Mouse (Mus musculus) embryonic facial prominence, embryonic 15.5 days (tissue): ENCODE data around the gene Ssbp3. TPM values are rescaled to one million over a fixed set of nuclear protein-coding genes. Genes with fewer than 3 reads are reported as not detected.

ENCODE experiments used
- ATAC-seq: fragments of 200-750 bp; cut with Nextera tagmentation; 2 replicates; pipeline ENCODE4 v1.8.0; 2017; ENCODE audit warnings: low read depth, moderate TSS enrichment; ENCODE audit not compliant: insufficient number of reproducible peaks, low FRiP score, low TSS enrichment
- H3K27ac ChIP-seq: fragments of 300-500 bp; sonication (generic); replicated peaks from 2 replicates; pipeline ENCODE4 v1.5.1; 2015; ENCODE audit warnings: mild to moderate bottlenecking, inconsistent platforms
- H3K27me3 ChIP-seq: fragments of 300-500 bp; sonication (generic); 2 replicates; pipeline ENCODE4 v1.6.1; 2015; ENCODE audit warnings: inconsistent platforms
- H3K36me3 ChIP-seq: fragments of 300-500 bp; sonication (generic); 2 replicates; pipeline ENCODE4 v1.6.1; 2015; ENCODE audit warnings: mild to moderate bottlenecking, inconsistent platforms
- H3K4me1 ChIP-seq: fragments of 300-500 bp; sonication (generic); 2 replicates; pipeline ENCODE4 v1.6.1; 2015; ENCODE audit warnings: inconsistent platforms
- H3K4me2 ChIP-seq: fragments of 300-500 bp; sonication (generic); replicated peaks from 2 replicates; pipeline ENCODE4 v1.6.1; 2015; ENCODE audit warnings: mild to moderate bottlenecking, inconsistent platforms
- H3K4me3 ChIP-seq: fragments of 300-500 bp; sonication (generic); replicated peaks from 2 replicates; pipeline ENCODE4 v1.5.1; 2015; ENCODE audit warnings: mild to moderate bottlenecking, inconsistent platforms
- H3K9ac ChIP-seq: fragments of 300-500 bp; sonication (generic); 2 replicates; pipeline ENCODE4 v1.6.1; 2015; ENCODE audit warnings: inconsistent platforms
- H3K9me3 ChIP-seq: fragments of 300-500 bp; sonication (generic); replicated peaks from 2 replicates; pipeline ENCODE4 v1.6.1; 2016; ENCODE audit warnings: inconsistent platforms
- WGBS: fragments of 180-500 bp; shearing (Covaris S2); methylation state at CpG from one replicate; pipeline ENCODE4 v1.1.7; 2015; 5-methylcytosine and 5-hydroxymethylcytosine counted together
- polyA plus RNA-seq: library from polyadenylated mRNA; unstranded; fragments of >200 nt; fragmentation: Nextera tagmentation; extraction: Ambion mirVana; gene quantifications from 2 replicates; pipeline ENCODE4 v1.2.1, GENCODE M21; 2015

The Ssbp3 gene
- polyA plus RNA-seq, 1 experiment from 2014 or later: 136 TPM

- peak overlapping the region; percentile 55; the same call in 1 of the 2 replicates for H3K27ac ChIP-seq
- H3K4me1 ChIP-seq: peaks cover 97% of the 10 kb centered on the region
- no peak overlapping the region for H3K4me2 ChIP-seq
- no peaks in the 10 kb centered on the region for H3K36me3 ChIP-seq
- H3K4me3 ChIP-seq: no peak overlapping the region
- ATAC-seq: no peak
- no peaks in the 10 kb centered on the region for H3K27me3 ChIP-seq
- H3K9ac ChIP-seq: 0 out of 2 replicates have a peak overlapping the region, but pooled peaks have one; percentile 18
- 8% methylated on average over 6 of the region's 6 CpGs for WGBS
- H3K9me3 ChIP-seq: no peaks in the 10 kb centered on the region
Observed at GRCm38 (mm10) chr4:106977218-106977651, 66.7 kb downstream of the Ssbp3 start.

- Histone ChIP-seq H3K4me2 (no peak overlapping the region), H3K36me3 (no peaks in the 10 kb centered on the region), H3K9ac (no peak overlapping the region), H3K27ac (peak overlapping the region; percentile 24), H3K4me1 (peaks cover 97% of the 10 kb centered on the region), H3K4me3 (no peak overlapping the region), H3K9me3 (no peaks in the 10 kb centered on the region), H3K27me3 (no peaks in the 10 kb centered on the region)
- ATAC-seq: no peak
- 40% methylated on average over 8 of the region's 8 CpGs for WGBS
Observed at GRCm38 (mm10) chr4:106978376-106978775, 67.9 kb downstream of the Ssbp3 start.

GRCm38 (mm10) chr4:106980669-106981068, 70.2 kb downstream of the Ssbp3 start:
- H3K27ac ChIP-seq: peak overlapping the region; percentile 79
- no peak overlapping the region for H3K4me3 ChIP-seq
- 32% methylated on average over 7 of the region's 7 CpGs for WGBS
- no peak overlapping the region for H3K9ac ChIP-seq
- H3K27me3 ChIP-seq: no peaks in the 10 kb centered on the region
- H3K9me3 ChIP-seq: no peaks in the 10 kb centered on the region
- no peaks in the 10 kb centered on the region for H3K36me3 ChIP-seq
- 0 out of 2 replicates have a peak, but pooled peaks have one; percentile 53 for ATAC-seq
- peak overlapping the region; percentile 19; the same call in 1 of the 2 replicates for H3K4me2 ChIP-seq
- peaks cover 97% of the 10 kb centered on the region for H3K4me1 ChIP-seq

GRCm38 (mm10) chr4:106981385-106982103, 71.0 kb downstream of the Ssbp3 start:
- Histone ChIP-seq H3K36me3 (no peaks in the 10 kb centered on the region), H3K4me3 (no peak overlapping the region), H3K9me3 (no peaks in the 10 kb centered on the region), H3K9ac (no peak overlapping the region), H3K4me1 (peaks cover 97% of the 10 kb centered on the region), H3K27ac (peak overlapping the region; percentile 79), H3K27me3 (no peaks in the 10 kb centered on the region), H3K4me2 (no peak overlapping the region)
- no peak for ATAC-seq
- WGBS: 76% methylated on average over 7 of the region's 7 CpGs

- peaks cover 96% of the 10 kb centered on the region for H3K4me1 ChIP-seq
- 0 out of 2 replicates have a peak overlapping the region, but pooled peaks have one; percentile 11 for H3K27ac ChIP-seq
- H3K9ac ChIP-seq: no peak overlapping the region
- H3K27me3 ChIP-seq: no peaks in the 10 kb centered on the region
- no peak for ATAC-seq
- WGBS: 55% methylated on average over 4 of the region's 4 CpGs
- H3K9me3 ChIP-seq: no peaks in the 10 kb centered on the region
- H3K4me3 ChIP-seq: no peak overlapping the region
- no peak overlapping the region for H3K4me2 ChIP-seq
- no peaks in the 10 kb centered on the region for H3K36me3 ChIP-seq
Observed at GRCm38 (mm10) chr4:106982344-106983121, 72.0 kb downstream of the Ssbp3 start.

- WGBS: 67% methylated on average over 7 of the region's 7 CpGs
- Histone ChIP-seq H3K9me3 (no peaks in the 10 kb centered on the region), H3K4me2 (no peak overlapping the region), H3K27ac (no peak overlapping the region), H3K36me3 (no peaks in the 10 kb centered on the region), H3K27me3 (no peaks in the 10 kb centered on the region), H3K9ac (no peak overlapping the region), H3K4me3 (no peak overlapping the region), H3K4me1 (peaks cover 95% of the 10 kb centered on the region)
- no peak for ATAC-seq
Observed at GRCm38 (mm10) chr4:106983908-106984515, 73.5 kb downstream of the Ssbp3 start.

- Histone ChIP-seq H3K36me3 (no peaks in the 10 kb centered on the region), H3K27ac (no peak overlapping the region), H3K4me2 (no peak overlapping the region), H3K4me1 (peaks cover 93% of the 10 kb centered on the region), H3K9me3 (no peaks in the 10 kb centered on the region), H3K9ac (no peak overlapping the region), H3K4me3 (no peak overlapping the region), H3K27me3 (no peaks in the 10 kb centered on the region)
- ATAC-seq: no peak
- WGBS: 57% methylated on average over 4 of the region's 4 CpGs
Observed at GRCm38 (mm10) chr4:106985289-106985688, 74.8 kb downstream of the Ssbp3 start.

GRCm38 (mm10) chr4:106985899-106986832, 75.7 kb downstream of the Ssbp3 start:
- Histone ChIP-seq H3K36me3 (no peaks in the 10 kb centered on the region), H3K4me1 (peaks cover 90% of the 10 kb centered on the region), H3K4me2 (no peak overlapping the region), H3K9ac (no peak overlapping the region), H3K27ac (peak overlapping the region; percentile 30; the same call in 1 of the 2 replicates), H3K27me3 (no peaks in the 10 kb centered on the region), H3K4me3 (no peak overlapping the region), H3K9me3 (no peaks in the 10 kb centered on the region)
- no peak for ATAC-seq
- 23% methylated on average over 15 of the region's 15 CpGs for WGBS

- no peak overlapping the region for H3K4me2 ChIP-seq
- H3K27me3 ChIP-seq: no peaks in the 10 kb centered on the region
- H3K9ac ChIP-seq: no peak overlapping the region
- H3K4me3 ChIP-seq: no peak overlapping the region
- H3K27ac ChIP-seq: 0 out of 2 replicates have a peak overlapping the region, but pooled peaks have one; percentile 63
- WGBS: 29% methylated on average over 7 of the region's 7 CpGs
- H3K36me3 ChIP-seq: no peaks in the 10 kb centered on the region
- H3K9me3 ChIP-seq: no peaks in the 10 kb centered on the region
- ATAC-seq: no peak
- H3K4me1 ChIP-seq: peaks cover 91% of the 10 kb centered on the region
Observed at GRCm38 (mm10) chr4:106987725-106988364, 77.3 kb downstream of the Ssbp3 start.

GRCm38 (mm10) chr4:106988886-106989225, 78.4 kb downstream of the Ssbp3 start:
- no peak overlapping the region for H3K4me2 ChIP-seq
- ATAC-seq: no peak
- no peak overlapping the region for H3K9ac ChIP-seq
- H3K27ac ChIP-seq: peak overlapping the region; percentile 51; the same call in 1 of the 2 replicates
- no peak overlapping the region for H3K4me3 ChIP-seq
- no peaks in the 10 kb centered on the region for H3K9me3 ChIP-seq
- no peaks in the 10 kb centered on the region for H3K36me3 ChIP-seq
- WGBS: 54% methylated on average over 6 of the region's 6 CpGs
- H3K27me3 ChIP-seq: no peaks in the 10 kb centered on the region
- peaks cover 91% of the 10 kb centered on the region for H3K4me1 ChIP-seq
